Mouse (Mus musculus) frontal cortex, postnatal 25 days (tissue): ENCODE measurements around the gene Hmg20b.
A peak's percentile ranks its signal among the peaks of the same experiment; 100 is the strongest.

Experiments used
- DNase-seq, 2 experiments: peaks; one replicate each; pipeline ENCODE4 v3.0.0; 2022; ENCODE audit warnings: low spot score in 2 of 2

Gene Hmg20b

DNA sequence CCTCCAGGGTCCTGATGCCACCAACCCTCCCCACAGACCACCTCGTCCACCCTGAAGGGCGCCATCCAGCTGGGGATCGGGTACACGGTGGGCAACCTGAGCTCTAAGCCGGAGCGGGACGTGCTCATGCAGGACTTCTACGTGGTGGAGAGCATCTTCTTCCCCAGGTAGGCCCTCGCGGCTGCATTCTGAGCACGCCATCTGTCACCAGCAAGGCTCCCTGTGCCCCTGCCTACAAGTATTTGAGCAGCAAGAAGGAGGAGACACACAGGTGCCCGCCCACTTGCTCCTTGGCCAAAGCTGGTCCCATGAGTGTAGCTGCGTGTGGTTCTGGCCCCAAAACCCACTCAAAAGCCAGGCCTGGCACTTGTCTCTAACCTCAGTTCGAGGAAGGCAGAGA lies 44.6 kb downstream of the Hmg20b start:
- no peak for DNase-seq

DNA sequence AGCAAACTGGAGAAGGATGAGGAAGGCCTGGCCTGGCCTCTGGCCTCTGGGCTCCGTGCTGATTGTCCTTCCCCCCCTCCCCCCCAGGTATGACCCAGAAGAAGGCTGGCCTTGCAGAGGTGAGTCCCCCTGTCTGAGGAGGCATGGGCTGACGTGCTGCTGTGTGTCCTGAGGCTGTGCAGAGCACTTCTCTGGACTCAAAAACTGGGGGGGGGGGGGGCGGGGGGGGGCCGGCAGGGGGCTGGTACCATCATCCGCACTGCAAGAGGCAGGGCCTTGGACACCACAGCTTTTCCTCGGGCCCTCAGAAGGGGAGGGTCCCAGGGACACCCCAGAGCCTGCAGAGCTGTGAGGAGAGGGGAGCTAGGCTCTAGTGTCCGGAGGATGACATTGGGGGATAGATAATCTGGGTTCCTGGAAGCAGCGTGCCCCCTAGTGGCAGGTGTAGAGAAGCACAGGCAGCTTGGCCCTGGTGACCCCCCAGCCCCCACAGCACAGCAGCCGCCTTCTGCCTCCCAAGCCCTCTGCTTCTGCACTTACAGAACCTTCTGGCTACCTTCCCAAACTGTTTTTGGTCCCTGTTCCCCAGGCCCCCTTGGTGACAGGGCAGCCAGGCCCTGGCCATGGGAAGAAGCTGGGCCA lies 45.6 kb downstream of the Hmg20b start:
- no peak for DNase-seq

DNA sequence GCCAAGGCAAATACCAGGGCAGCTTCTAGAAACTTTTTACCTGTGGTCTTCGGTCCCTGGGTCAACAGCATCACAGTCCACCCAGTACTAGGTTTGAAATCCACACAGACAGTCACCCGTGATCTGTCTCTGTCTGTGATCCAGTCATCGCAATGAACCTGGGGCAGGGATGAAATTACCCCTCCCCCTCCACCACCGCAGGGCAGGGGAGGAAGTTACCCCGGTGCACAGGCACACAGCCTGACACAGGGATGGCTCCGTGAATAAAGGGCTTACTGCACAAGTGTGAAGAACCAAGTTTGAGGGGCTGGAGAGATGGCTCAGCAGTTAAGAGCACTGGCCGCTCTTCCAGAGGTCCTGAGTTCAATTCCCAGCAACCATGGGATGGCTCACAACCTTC lies 46.5 kb downstream of the Hmg20b start:
- no peak for DNase-seq

DNA sequence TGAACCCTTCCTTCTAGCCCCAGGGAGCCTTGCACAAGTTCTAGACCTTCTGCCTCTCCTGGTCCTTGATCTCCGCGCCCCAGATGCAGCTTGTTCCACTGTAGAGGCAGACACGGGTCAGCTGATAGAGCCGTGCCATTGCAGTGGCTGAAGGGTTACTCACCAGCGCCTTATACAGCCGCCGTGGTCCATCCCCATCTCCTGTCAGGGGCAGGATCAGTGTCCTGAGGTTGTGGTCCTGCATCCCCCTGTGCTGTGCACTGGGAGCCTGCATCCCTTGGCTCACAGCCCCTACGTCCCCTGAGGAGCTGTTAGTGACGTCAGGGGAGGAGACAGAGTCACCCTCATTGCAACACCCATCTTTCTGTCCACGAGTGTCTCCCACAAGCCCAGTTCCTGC lies 47.0 kb downstream of the Hmg20b start:
- no peak for DNase-seq

DNA sequence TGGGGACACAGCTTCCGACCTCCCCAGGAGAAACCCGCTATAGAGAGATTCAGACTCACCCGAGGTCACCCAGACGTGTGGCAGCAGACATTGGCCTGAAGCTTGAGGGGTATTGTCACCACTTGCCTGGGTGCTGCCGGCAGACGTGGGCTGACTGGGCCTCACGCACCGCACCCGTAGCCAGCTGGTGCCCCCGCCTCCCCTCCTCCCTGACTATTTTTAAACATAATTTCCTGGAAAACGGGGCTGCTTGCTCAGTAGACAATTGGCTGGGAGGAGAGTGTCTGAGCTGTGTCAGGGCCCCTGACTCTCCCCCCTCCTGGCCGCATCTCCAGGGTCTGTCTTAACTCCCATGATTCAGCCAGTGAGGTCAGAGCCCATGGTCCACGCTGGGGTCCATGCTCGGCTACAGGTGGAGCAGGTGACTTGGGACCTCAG lies 47.5 kb downstream of the Hmg20b start:
- DNase-seq: peak in 1 of 2 experiments; percentile 63

DNA sequence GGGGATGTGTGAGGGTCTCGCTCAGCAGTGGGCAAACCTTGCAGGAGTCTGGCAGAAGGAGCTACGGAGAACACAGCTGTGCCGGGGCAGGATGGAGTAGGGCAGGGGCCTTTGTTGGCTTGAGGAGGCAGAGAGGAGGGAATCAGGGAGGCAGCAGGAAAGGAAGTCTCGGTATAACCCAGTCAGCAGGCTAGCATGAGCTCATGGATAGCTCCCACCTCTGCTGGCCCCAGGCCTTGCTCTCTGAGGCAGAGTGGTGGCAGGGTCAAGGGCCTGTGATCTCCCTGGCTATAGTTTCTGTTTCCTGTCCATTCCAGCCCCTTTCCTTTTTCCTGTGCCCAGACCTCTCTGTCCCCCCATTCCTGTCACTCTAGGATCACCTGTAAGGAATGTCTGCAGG lies 48.0 kb downstream of the Hmg20b start:
- no peak for DNase-seq

DNA sequence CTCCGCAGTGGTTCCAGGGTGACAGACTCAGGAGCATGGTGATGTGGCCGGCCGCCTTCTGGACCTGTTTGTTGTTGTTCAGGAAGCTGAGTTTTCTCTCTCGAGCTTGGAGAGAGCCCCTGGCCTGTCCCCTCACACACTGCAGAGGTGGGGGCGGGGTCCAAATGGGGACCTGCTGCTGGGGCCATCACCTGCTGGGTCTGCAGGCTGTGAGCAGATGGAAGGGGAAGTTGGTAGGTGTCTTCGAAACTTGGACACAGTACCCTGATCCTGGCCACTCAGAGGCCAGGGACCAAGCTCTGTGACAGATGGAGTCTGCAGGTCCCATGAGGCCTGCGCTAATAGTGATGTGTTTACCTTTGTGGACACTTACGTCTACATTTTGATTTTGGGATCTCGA lies 49.0 kb downstream of the Hmg20b start:
- DNase-seq: no peak

DNA sequence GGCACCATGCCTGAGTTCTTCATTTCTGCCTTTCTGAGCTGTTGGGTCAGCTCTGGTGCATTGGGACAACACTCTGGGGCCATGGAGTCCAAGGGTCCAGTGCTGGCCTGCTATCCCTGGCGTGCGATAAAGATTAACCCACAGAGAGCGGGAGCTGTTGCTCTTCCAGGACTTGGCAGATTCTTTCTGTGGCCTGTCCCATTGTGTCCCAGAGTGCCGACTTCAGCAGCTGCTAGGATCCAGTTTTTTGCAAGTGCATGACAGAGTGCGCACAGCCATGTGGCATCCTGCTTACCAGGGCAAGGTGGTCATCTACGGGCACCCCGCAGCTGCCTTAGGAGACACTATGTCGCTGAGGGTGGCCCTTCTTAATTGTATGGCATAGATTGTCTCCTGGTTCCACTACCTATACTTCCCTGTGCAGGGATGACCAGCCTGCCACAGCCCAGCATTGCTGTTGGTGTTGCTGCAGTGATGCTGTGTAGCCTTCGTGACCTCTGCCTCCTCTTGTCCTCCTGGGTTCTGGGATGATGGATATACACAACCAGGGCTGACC lies 49.9 kb downstream of the Hmg20b start:
- no peak for DNase-seq

DNA sequence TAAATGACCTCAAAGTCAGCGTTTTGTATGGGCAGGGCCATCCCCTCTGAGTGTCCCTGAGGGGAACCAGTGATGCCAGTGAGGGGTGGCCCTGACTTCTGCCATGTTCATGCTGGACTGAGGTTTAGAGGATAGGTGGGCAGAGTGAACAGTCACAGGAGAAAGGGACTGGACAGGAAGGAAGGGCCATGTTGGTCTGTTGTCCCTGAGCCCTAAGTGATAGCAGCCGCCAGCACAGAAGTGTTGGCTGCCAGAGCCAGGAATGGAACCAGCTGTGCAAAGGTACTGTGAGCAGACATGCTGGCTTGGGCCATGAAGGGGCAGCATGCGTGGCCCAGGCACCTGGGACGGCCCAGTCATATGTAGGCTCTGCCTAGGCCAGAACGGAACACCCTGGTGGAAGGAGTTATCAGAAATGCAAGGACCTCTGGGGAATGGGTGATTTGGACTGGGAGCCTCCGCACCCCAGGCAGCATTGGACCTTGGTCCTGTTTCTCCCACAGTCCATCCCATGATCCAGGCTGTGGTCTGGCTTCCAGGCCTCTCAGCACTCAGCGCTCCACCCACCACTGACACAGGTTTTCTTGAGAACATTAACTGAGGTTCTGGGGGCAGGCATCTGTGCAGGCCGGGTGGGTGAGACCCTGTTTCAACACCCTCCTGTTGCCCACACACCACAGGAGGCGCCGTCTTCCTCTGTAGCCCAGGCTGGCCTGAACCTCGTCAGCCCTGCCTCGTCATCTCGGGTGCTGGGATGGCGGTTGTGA lies 50.5 kb downstream of the Hmg20b start:
- no peak for DNase-seq

DNA sequence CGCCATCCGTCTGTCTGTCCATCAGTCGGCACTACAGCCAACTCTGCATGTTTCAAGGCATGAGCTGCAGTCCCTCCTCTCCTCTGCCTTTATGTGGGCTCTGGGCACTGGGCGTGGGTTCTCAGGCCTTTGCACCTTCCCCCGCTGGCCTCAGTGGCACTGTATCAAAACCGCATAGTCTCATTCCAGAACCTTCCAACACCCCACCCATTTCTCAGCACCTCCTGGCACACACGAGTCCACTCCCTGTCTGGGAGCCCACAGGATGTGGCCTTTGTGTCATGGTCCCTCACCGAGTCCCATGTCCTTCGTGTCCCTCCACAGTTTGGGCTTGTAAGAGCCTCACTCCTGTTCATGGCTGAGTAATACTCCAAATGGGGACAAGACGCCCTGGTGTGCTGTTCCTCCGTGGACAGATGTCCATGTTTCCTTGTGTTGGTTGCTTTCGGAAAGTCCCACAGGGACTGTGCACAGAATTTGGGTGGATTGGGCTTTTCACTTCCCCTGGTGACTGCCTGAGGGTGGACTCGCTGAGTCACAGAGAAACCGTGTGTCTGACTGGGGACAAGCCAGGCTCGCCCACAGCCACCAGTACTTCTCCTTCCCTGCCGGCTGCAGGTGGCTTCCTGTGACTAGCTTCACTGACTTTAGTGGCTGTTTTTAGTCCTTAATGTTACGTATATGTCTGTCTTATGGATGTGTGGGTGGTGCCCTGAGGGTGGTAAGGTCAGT lies 51.7 kb downstream of the Hmg20b start:
- no peak for DNase-seq

DNA sequence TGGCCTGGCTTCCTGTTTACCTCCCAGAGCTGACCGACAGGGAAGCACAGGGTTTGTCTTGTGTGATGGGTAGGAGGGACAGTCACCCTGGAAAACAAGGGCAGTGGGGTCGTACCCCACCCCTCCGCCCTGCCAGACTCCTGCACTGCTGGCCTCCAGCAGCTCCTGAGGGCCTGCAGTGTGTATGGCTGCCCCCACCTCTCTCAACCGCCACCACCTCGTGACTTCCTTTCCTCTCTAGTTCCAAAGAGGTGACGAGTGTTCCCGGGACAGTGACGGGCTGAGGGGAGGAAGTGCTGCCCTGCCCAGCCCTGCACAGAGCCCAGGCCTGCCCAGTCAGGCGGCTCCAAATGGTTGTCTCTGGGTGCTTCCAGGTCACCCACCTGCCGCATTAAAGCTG lies 52.4 kb downstream of the Hmg20b start:
- no peak for DNase-seq

DNA sequence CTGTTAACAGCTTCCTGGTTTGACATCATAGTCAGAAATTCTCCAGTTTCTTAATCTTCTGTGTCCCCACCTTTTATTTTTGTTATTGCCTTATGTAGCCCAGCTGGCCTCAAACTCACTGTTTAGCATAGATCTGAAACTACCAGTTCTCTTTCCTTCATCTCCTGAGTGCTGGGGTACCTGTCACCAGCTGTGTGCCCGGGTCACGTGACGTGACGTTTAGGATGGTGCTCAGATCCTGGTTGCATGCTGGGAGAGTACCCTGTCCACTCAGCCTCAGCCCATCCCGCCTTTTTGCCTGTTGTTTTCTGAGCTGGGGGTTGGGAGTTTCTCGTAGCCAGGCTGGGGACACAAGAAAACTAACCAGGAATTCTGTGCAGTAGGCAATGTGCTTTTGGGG lies 53.0 kb downstream of the Hmg20b start:
- no peak for DNase-seq
